In the genomic region with DNA sequence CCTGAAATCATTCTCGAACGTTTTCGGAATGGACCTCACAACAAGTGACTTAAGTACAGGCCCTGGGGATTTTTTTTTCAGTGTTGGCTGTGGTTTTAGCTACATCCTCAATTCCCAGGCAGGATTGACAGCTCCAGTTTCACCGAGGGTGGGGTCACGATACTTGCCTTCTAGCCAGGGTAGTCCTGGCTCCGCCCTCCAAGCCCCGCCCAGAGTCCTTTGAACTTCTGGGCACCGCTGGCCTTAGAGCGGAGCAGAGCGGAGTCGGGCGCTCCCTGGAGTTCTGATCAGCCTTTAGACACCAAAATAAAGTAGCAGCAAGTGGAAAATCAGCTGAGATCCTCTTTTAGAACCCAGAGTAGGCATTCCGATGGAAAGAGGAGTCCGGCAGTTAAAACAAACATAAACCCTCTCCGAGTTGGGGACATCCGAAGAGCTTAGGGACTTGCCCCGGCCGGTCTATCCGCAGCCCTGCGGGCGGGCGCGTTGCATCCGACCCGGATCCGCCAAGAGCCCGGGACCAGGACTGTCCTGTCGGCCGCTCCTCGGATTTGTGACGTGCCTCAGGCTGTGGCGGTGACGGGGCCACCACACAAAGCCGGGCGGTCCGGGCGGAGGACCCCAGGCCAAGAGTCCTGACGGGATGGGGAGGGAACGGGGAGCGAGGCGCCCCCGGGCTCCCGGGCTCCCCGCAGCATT, we compare ENCODE assay signal across 8 mouse cellular contexts. TPM values are rescaled to one million over a fixed set of nuclear protein-coding genes. Genes with fewer than 3 reads are reported as not detected.
DNase-seq lines count a peak whose midpoint lies in the region; ATAC-seq and TF ChIP-seq lines count a peak whose summit lies in the region.

No protein-coding gene starts in this region.

- peak; percentile 94 for DNase-seq in CH12.LX (ENCODE audit: extremely low read depth)
- peak; percentile 99 for DNase-seq in c-Kit-positive CD71-negative TER-119-negative erythroid progenitor cells, embryonic 14.5 days (ENCODE audit: low read depth)
- DNase-seq in forebrain, embryonic 11.5 days (ENCODE audit: low spot score) = peak; percentile 88
- DNase-seq in kidney, postnatal 36 days = peak; percentile 98 to 99
- peak; percentile 92 to 95 (median 94) for DNase-seq in liver, embryonic 14.5 days (ENCODE audit: low read depth in 3 of 3, low spot score in 3 of 3)
- DNase-seq in neural tube, embryonic 10.5 days (ENCODE audit: extremely low spot score, low spot score) = peak; percentile 85

- peaks cover 2% of the 10 kb centered on the region for H3K27me3 ChIP-seq in CH12.LX (replicated peaks)
- H3K27me3 ChIP-seq in forebrain, embryonic 11.5 days (ENCODE audit: control insufficient read depth, insufficient read depth, low read length) = peaks cover 22% of the 10 kb centered on the region
- peaks cover 11% of the 10 kb centered on the region for H3K27me3 ChIP-seq in heart, embryonic 16.5 days (ENCODE audit: control insufficient read depth, insufficient read depth, low read length)
- no peaks in the 10 kb centered on the region for H3K27me3 ChIP-seq in liver, embryonic 14.5 days (ENCODE audit: control insufficient read depth, insufficient read depth, low read length)
- 0 out of 2 replicates have a peak, but pooled peaks cover 7% of the 10 kb centered on the region for H3K27me3 ChIP-seq in stomach, embryonic 15.5 days (replicated peaks)

- peak overlapping the region; percentile 91 for H3K9ac ChIP-seq in CH12.LX (ENCODE audit: insufficient read depth, low read depth)
- H3K9ac ChIP-seq in forebrain, embryonic 11.5 days (ENCODE audit: low read length) = peak overlapping the region; percentile 84
- peak overlapping the region; percentile 79 for H3K9ac ChIP-seq in heart, embryonic 16.5 days (ENCODE audit: low read length)
- H3K9ac ChIP-seq in liver, embryonic 14.5 days (replicated peaks) = peak overlapping the region; percentile 91
- H3K9ac ChIP-seq in stomach, embryonic 15.5 days = peak overlapping the region; percentile 83

- no peak; a peak in 1 of 4 replicates for TF ChIP-seq CTCF in CH12.LX (conservative IDR thresholded peaks at IDR 0.05 in 1 of 2, IDR thresholded peaks at IDR 0.05 in 1 of 2; ENCODE audit: low read depth in 2 of 2, low read length in 2 of 2)
- no peak for TF ChIP-seq CTCF in liver, embryonic 14.5 days (IDR thresholded peaks at IDR 0.05; ENCODE audit: low read depth)

- H3K79me2 ChIP-seq in CH12.LX (replicated peaks; ENCODE audit: control insufficient read depth, extremely low read depth, insufficient read depth, poor library complexity, severe bottlenecking) = no peaks in the 10 kb centered on the region

- TF ChIP-seq EP300 in CH12.LX (IDR thresholded peaks at IDR 0.05; ENCODE audit: low read length) = peak; percentile 27; the same call in 1 of the 2 replicates
- TF ChIP-seq EP300 in liver, embryonic 14.5 days (IDR thresholded peaks at IDR 0.05; ENCODE audit: low read depth) = no peak

- peak; percentile 83 for ATAC-seq in forebrain, embryonic 11.5 days (replicated peaks; ENCODE audit: low FRiP score)
- ATAC-seq in heart, embryonic 16.5 days (replicated peaks; ENCODE audit: extremely low read depth, insufficient read depth, low FRiP score) = peak; percentile 84
- ATAC-seq in liver, embryonic 14.5 days (ENCODE audit: insufficient read depth) = peak; percentile 82
- peak; percentile 87 for ATAC-seq in stomach, embryonic 15.5 days (ENCODE audit: insufficient read depth, low FRiP score, low read depth)

- no peaks in the 10 kb centered on the region for H3K9me3 ChIP-seq in CH12.LX (replicated peaks; ENCODE audit: low read length)
- no peaks in the 10 kb centered on the region for H3K9me3 ChIP-seq in forebrain, embryonic 11.5 days (ENCODE audit: control insufficient read depth, low read length)
- no peaks in the 10 kb centered on the region for H3K9me3 ChIP-seq in heart, embryonic 16.5 days (replicated peaks; ENCODE audit: control insufficient read depth, low read length)
- no peaks in the 10 kb centered on the region for H3K9me3 ChIP-seq in liver, embryonic 14.5 days (ENCODE audit: control insufficient read depth, low read length)
- H3K9me3 ChIP-seq in stomach, embryonic 15.5 days = no peaks in the 10 kb centered on the region

- H3K36me3 ChIP-seq in CH12.LX (replicated peaks in 1 of 2; ENCODE audit: control insufficient read depth in 1 of 2, insufficient read depth in 1 of 2, low read length in 1 of 2) = peaks cover 0 to 6% of the 10 kb centered on the region in 2 experiments
- H3K36me3 ChIP-seq in forebrain, embryonic 11.5 days (ENCODE audit: control insufficient read depth, insufficient read depth, low read length) = no peaks in the 10 kb centered on the region
- no peaks in the 10 kb centered on the region for H3K36me3 ChIP-seq in heart, embryonic 16.5 days (ENCODE audit: control insufficient read depth, insufficient read depth)
- no peaks in the 10 kb centered on the region for H3K36me3 ChIP-seq in liver, embryonic 14.5 days (replicated peaks; ENCODE audit: control insufficient read depth, insufficient read depth, low read depth)
- H3K36me3 ChIP-seq in stomach, embryonic 15.5 days = no peaks in the 10 kb centered on the region

- H3K4me1 ChIP-seq in CH12.LX (ENCODE audit: control insufficient read depth in 1 of 2, insufficient read depth in 2 of 2) = peaks cover 0 to 36% of the 10 kb centered on the region in 2 experiments; a peak in 3 of 4 replicates
- peaks cover 12% of the 10 kb centered on the region for H3K4me1 ChIP-seq in forebrain, embryonic 11.5 days (replicated peaks; ENCODE audit: control insufficient read depth, insufficient read depth, low read length)
- peaks cover 9% of the 10 kb centered on the region; the same call in 1 of the 2 replicates for H3K4me1 ChIP-seq in heart, embryonic 16.5 days (ENCODE audit: control insufficient read depth, insufficient read depth, low read length)
- H3K4me1 ChIP-seq in liver, embryonic 14.5 days (replicated peaks; ENCODE audit: control insufficient read depth in 2 of 2, insufficient read depth in 2 of 2, low read length in 1 of 2) = peaks cover 7 to 15% of the 10 kb centered on the region in 2 experiments
- H3K4me1 ChIP-seq in stomach, embryonic 15.5 days = peaks cover 14% of the 10 kb centered on the region

- peak overlapping the region; percentile 45 to 84 (median 82) for H3K4me3 ChIP-seq in CH12.LX (replicated peaks in 1 of 3; ENCODE audit: low read depth in 2 of 3, low read length in 2 of 3, poor library complexity in 1 of 3)
- peak overlapping the region; percentile 70 for H3K4me3 ChIP-seq in forebrain, embryonic 11.5 days (ENCODE audit: low read depth, low read length)
- peak overlapping the region; percentile 64 for H3K4me3 ChIP-seq in heart, embryonic 16.5 days (ENCODE audit: low read length)
- peak overlapping the region; percentile 64 to 75 for H3K4me3 ChIP-seq in liver, embryonic 14.5 days (ENCODE audit: insufficient read depth in 1 of 2, low read depth in 2 of 2, low read length in 2 of 2)
- peak overlapping the region; percentile 63 for H3K4me3 ChIP-seq in stomach, embryonic 15.5 days (replicated peaks)

- dilution Hi-C loops in CH12.LX (cut with MboI; ENCODE audit: extremely low pct_ligation_motif_present, extremely low pct_unique_long_range_greater_than_20kb, low sequenced_read_pairs) = no loop called here

- TF ChIP-seq RAD21 in CH12.LX (IDR thresholded peaks at IDR 0.05; ENCODE audit: low read depth, low read length) = peak; percentile 9

- in situ Hi-C loops in CH12.LX (cut with MboI; ENCODE audit: low pct_ligation_motif_present, low pct_unique_long_range_greater_than_20kb, low sequenced_read_pairs) = no loop called here

- under 1% methylated on average over 44 of the region's 44 CpGs for WGBS in forebrain, embryonic 11.5 days
- WGBS in heart, embryonic 16.5 days = under 1% methylated on average over 43 of the region's 44 CpGs
- under 1% methylated on average over 44 of the region's 44 CpGs for WGBS in liver, embryonic 14.5 days (ENCODE audit: insufficient replicate concordance)
- under 1% methylated on average over 42 of the region's 44 CpGs for WGBS in stomach, embryonic 15.5 days

- H3K27ac ChIP-seq in CH12.LX (ENCODE audit: insufficient read depth, low read depth) = peak overlapping the region; percentile 63
- peak overlapping the region; percentile 72 for H3K27ac ChIP-seq in forebrain, embryonic 11.5 days (ENCODE audit: low read depth, low read length)
- H3K27ac ChIP-seq in heart, embryonic 16.5 days (ENCODE audit: low read length) = peak overlapping the region; percentile 79
- H3K27ac ChIP-seq in liver, embryonic 14.5 days = peak overlapping the region; percentile 87
- peak overlapping the region; percentile 94 for H3K27ac ChIP-seq in stomach, embryonic 15.5 days

- peak; percentile 50; the same call in 1 of the 2 replicates for TF ChIP-seq POLR2A in CH12.LX (IDR thresholded peaks at IDR 0.05; ENCODE audit: low read depth, low read length)

- peak overlapping the region; percentile 96 for H3K4me2 ChIP-seq in CH12.LX (ENCODE audit: insufficient read depth, low read depth, poor library complexity, severe bottlenecking)
- H3K4me2 ChIP-seq in forebrain, embryonic 11.5 days (ENCODE audit: low read depth, low read length, severe bottlenecking) = peak overlapping the region; percentile 96
- peak overlapping the region; percentile 100 for H3K4me2 ChIP-seq in heart, embryonic 16.5 days (ENCODE audit: low read depth, low read length)
- H3K4me2 ChIP-seq in liver, embryonic 14.5 days (ENCODE audit: low read depth) = peak overlapping the region; percentile 99
- peak overlapping the region; percentile 98 for H3K4me2 ChIP-seq in stomach, embryonic 15.5 days

TF ChIP-seq in CH12.LX, 34 proteins besides CTCF, POLR2A, EP300 and RAD21 (continues in another document):
- TF ChIP-seq ETS1 (conservative IDR thresholded peaks at IDR 0.05; ENCODE audit: low read depth, low read length) = peak; percentile 40; the same call in 1 of the 2 replicates

RNA-seq across cellular contexts. Expression of a gene that starts 0.5 kb away (rescaled TPM):
- total RNA-seq in CH12.LX (2012; rRNA removed) (11.2 and 12.8 TPM in 2 replicates), CH12.LX (2014; rRNA removed) (5.8 and 6.2 TPM in 2 replicates)
- polyA plus RNA-seq in CH12.LX (2012; ENCODE audit: insufficient read length, low read depth) = 16.0 and 16.4 TPM in 2 replicates
- 4.2 and 4.3 TPM in 2 replicates for polyA plus RNA-seq in forebrain, embryonic 11.5 days (2014; fragmentation: Nextera tagmentation; extraction: Ambion mirVana)
- 3.9 and 6.2 TPM in 2 replicates for polyA plus RNA-seq in heart, embryonic 16.5 days (2015; fragmentation: Nextera tagmentation; extraction: Ambion mirVana)
- 7.8 and 8.4 TPM in 2 replicates for polyA plus RNA-seq in liver, embryonic 14.5 days (2012; rRNA removed)
- polyA plus RNA-seq in liver, embryonic 14.5 days (2014; fragmentation: Nextera tagmentation; extraction: Ambion mirVana) = 7.7 and 7.9 TPM in 2 replicates
- polyA plus RNA-seq in stomach, embryonic 15.5 days (2015; fragmentation: Nextera tagmentation; extraction: Ambion mirVana) = 12.2 and 13.1 TPM in 2 replicates

RNA-seq across cellular contexts. Expression of a gene that starts 16.4 kb away (rescaled TPM):
- total RNA-seq in CH12.LX (2012; rRNA removed) (39.1 and 42.5 TPM in 2 replicates), CH12.LX (2014; rRNA removed) (39.1 and 41.9 TPM in 2 replicates)
- polyA plus RNA-seq in CH12.LX (2012; ENCODE audit: insufficient read length, low read depth) = 24.7 and 26.0 TPM in 2 replicates
- polyA plus RNA-seq in forebrain, embryonic 11.5 days (2014; fragmentation: Nextera tagmentation; extraction: Ambion mirVana) = 65.6 and 66.7 TPM in 2 replicates
- polyA plus RNA-seq in heart, embryonic 16.5 days (2015; fragmentation: Nextera tagmentation; extraction: Ambion mirVana) = 83.5 and 94.4 TPM in 2 replicates
- polyA plus RNA-seq in liver, embryonic 14.5 days (2012; rRNA removed) = 29.6 and 32.2 TPM in 2 replicates
- polyA plus RNA-seq in liver, embryonic 14.5 days (2014; fragmentation: Nextera tagmentation; extraction: Ambion mirVana) = 54.9 and 55.1 TPM in 2 replicates
- polyA plus RNA-seq in stomach, embryonic 15.5 days (2015; fragmentation: Nextera tagmentation; extraction: Ambion mirVana) = 130 and 142 TPM in 2 replicates

Comparison
In these comparisons a context has a peak if more than half of its experiments do, and no peak if none do; other contexts are left out.
1. Peak in every context shown above with its lines: DNase-seq, ATAC-seq, H3K4me3 ChIP-seq and H3K27ac ChIP-seq.